Mouse (Mus musculus) granulocyte monocyte progenitor cell, adult 5-6 weeks (primary cell): ENCODE measurements at regions not wholly inside any gene's neighbourhood (a gene's known extent, or its start where the extent isn't known, plus 50 kb on each side); places are given as distances from the start of the nearest gene placed in this dataset.

ENCODE experiments used
- ATAC-seq: replicated peaks from 2 replicates; pipeline ENCODE4 v1.8.0; 2016; ENCODE audit warnings: mild to moderate bottlenecking, moderate TSS enrichment, inconsistent platforms; ENCODE audit not compliant: poor library complexity, severe bottlenecking

- ATAC-seq, result no peak
These were observed 104.2 kb downstream of the Aldh8a1 start for GRCm38 (mm10) chr10:21481255-21481654.

DNA sequence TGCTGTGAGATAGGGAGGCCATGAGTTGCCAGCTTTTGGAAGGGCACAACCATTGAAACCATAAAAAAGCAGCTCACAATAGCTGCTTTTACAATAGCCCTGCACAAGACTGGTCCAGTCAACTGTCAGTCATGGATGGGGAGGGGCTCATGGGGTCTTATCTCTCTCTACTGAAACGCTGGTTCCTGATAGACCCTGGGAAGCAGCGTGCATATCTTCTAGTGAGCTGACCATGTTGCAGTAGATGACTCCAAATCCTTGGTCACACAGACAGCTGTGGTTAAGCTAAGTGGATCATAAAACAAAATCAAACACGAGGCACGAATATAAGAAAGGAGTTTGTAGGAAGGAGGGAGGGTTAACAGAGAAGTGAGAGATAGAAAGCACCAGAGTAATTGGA is 105.0 kb downstream of the Aldh8a1 start:
- no peak for ATAC-seq

GRCm38 (mm10) chr10:21482659-21483058 is 105.6 kb downstream of the Aldh8a1 start:
- ATAC-seq, result no peak

DNA sequence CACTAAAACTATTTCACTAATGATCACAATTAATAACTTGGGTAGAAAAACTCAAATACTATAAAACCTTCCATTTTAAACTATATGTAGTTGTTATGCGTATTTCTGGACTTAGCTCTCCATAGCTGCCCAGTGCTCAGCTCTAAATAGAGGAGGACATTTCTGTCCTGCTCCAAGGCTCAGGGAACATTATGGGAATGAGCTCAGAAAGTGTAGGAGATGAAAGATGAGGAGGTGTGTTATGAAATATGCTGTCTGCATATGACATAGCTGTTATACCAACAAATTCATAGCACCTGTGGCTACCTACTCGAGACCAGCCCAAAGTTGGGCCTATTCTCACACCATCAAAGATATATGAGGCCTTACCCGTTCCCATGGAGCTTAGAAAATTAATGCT is 106.3 kb downstream of the Aldh8a1 start:
- no peak for ATAC-seq

DNA sequence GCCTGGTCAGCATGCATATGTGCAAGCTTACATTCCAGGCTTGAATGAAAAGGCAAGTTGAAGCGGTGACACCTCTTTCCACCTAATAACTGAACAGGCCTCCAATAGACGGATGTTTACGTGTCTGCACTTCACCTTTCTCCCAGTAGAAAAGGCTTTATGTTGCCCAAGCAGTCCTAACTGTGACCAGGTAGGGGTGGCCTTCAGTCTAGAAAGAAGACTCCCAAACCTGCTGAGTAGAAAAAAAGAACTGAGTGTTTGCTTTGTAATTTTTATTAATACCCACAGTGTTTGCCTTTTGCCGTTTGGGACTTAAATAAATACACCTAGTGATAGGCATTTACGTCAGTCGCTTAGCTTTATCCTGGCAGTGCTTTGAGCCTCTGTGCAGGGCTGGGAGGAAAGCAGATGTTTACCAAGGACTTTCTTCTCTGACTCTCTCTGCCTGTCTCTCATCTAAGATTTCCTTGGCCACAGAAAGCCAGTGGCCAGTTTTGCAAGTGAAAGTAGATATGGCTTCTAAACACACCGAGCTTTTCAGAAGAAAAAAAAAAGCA is 104.5 kb upstream of the 1700020N01Rik start:
- ATAC-seq, result no peak

DNA sequence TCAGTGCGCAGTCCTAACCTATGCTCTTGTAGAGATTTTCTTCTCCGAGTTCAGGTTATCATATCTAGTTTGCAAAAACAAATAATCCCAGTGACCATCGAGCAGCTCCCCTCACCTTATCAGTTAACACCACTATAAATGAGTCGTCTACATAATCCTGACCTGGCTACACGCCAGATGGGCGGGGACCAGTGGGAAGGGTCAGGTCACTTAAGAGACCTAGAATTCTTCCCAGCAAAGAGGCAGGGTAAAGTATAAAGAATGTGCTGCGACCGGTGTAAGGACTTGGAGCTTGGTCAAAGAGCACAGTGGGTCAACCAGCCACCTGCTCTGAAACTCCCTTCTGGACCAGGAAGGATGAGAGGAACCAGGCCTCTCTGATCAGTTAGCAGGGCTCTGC is 102.0 kb upstream of the 1700020N01Rik start:
- no peak for ATAC-seq

DNA sequence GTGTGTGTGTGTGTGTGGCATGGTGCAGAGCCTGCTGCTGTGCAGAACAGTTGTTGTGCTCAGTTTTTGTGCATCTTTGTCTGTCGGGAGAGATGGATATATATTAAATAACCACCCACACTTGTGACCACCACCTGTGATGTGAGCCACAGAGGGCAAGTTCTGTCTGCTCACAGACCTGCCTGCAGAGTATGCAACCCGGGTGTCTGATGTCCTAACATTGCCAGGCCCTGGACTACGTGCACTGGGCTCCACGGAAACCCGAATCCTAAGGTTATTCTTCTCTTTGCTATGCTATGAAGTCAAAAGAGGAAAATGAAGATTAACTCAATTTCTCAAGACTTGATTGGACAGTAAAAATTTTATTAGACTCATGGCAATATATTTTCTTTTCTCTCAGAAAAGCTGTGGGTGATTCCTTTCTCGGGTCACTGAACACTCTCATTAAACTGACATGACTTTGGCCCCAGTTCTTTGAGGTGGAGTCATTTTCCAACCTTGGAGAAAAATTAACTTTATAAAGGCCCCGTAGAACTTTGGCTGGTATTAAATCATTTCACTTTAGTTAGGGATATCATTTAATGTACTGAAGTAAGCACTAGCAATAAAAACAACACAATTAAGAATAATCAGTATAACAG is 100.6 kb upstream of the 1700020N01Rik start:
- ATAC-seq, result no peak

DNA sequence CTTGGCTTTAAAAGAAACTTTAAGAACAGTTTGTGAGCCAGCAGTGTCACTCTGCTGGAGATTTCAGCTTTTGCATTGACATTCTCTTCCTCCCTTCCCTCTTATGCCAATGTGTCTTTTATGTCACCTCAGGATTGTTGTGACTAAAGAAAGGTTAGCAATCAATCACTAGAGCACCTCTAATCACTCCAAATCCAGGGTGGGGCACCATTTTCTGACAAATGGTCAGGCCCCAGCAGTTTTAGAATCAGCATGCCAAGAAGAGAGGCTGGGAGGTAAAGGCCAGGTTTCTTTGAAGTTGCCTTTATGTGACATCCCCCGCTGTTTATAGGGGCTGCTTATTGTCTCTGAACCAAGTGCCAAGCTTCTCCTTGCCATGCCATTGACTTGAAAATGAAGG is 98.4 kb upstream of the 1700020N01Rik start:
- ATAC-seq, result no peak

DNA sequence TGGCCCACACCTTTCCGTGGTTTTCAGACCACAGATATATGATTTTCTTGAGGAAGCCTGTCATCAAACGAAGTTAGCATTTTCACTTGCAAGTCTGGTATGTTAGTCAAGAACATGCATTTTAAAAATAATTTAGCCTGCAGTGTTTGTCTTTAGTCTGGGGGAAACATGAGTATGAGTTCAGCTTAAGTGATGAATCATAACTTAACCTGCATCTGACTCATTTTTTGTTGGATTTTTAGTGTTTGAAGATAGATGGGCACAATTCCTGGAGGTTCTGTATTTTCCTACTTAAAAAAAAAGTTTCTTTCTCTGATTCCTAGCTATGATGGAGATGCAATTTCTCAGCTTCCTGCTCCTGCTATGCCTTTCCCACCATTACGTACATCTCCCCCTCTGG is 95.8 kb upstream of the 1700020N01Rik start:
- no peak for ATAC-seq

DNA sequence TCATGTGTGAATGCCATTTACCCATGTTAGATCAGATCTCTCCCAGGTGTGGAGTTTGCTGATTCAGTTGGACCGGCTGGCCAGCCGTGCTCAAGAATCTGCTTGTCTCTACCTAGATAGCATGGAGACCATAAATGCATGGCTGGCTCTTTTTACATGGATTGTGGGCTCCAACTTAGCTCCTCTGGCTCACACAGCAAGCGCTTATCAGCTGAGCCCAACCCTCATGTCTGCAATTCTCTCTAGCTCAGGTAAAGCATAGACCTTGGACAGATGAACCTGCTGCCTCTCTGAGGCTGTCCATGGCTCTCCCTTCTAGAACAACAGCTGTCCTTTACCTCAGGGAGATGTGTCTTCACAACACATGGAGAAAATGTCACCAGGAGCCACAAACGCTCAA is 94.8 kb upstream of the 1700020N01Rik start:
- no peak for ATAC-seq

GRCm38 (mm10) chr10:21501658-21502057 is 91.3 kb upstream of the 1700020N01Rik start:
- no peak for ATAC-seq

DNA sequence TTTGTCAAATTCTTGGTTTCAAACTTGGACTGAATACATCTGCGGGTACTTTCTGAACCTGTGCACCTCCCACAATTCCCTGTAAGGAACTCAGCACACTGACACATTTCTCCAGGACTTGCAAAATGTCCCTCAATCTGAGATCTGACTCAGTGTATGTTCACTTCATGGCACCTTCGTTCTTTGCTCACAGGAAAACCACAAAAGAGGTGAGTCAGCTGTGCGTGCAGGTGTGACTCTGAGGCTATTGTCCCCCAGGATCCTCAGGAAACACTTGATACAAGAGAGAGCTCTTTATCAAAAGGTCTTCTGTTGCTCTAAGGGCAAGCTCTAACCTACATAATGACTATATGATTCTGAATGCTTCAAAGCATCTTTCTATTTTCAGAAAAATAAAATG is 88.5 kb upstream of the 1700020N01Rik start:
- ATAC-seq, result no peak

DNA sequence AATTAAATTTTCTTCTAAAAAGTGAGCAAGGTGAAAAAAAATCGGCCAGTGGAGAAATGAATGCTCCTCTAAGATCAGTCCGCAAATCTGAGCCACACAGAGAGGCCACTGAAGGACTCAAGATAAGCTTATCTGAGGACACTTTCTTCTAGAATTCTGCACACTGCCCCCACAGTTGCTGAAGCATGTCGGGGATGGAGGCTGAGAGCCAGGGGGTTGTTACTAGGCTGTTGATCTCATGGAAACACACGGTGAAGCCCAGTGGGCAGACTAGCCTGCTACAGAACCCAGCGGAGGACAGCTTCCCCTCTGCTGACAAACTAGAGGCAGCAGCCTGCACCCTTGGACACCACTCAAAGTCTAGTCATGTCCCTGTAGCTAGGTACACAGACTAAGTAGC is 81.6 kb upstream of the 1700020N01Rik start:
- ATAC-seq, result no peak

GRCm38 (mm10) chr10:21512486-21512885 is 80.5 kb upstream of the 1700020N01Rik start:
- no peak for ATAC-seq

GRCm38 (mm10) chr10:21517721-21518120 is 75.2 kb upstream of the 1700020N01Rik start:
- no peak for ATAC-seq

- ATAC-seq, result no peak
These were observed 72.1 kb upstream of the 1700020N01Rik start for GRCm38 (mm10) chr10:21520854-21521253.

- no peak for ATAC-seq
These were observed 67.4 kb upstream of the 1700020N01Rik start for GRCm38 (mm10) chr10:21525555-21525954.

GRCm38 (mm10) chr10:21528396-21528795 is 64.5 kb upstream of the 1700020N01Rik start:
- no peak for ATAC-seq

- no peak for ATAC-seq
These were observed 63.7 kb upstream of the 1700020N01Rik start for GRCm38 (mm10) chr10:21529098-21529749.

DNA sequence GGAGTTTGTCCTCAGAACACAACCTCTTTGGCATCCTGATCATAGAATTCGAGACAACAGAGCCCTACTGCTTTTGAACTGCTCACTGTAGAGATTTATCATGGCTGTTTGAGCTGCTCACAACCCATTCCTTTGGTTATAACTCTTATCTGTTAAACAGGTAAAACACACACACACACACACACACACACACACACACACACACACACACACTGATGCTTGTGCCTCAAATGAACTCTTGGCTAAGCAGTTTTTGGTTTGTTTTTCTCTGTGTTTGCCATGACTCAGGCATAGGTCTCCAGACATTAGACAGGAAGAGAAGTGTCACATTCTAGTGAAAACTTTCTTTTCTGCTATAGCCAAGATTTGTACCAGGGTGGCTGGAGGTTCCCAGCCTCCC is 60.8 kb upstream of the 1700020N01Rik start:
- ATAC-seq, result no peak

DNA sequence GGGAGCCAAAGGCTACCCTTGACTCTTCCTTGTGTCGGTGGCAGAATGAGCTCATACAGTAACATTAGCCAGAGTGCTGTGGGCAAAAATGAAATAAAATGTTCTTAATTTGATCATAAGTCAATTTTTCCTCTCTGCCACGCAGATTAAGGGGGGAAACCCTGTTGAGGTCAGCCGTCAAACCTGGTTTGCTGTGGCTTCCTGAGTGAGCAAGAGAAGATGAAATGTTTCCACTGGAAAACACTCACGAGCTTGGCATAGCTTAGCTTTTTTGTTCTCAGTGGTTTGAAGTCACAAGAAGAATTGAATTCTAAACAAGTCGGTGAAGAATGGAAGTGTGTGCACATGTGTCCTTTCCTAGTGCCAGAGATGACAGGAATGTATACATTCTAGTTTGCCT is 57.3 kb upstream of the 1700020N01Rik start:
- ATAC-seq, result no peak

DNA sequence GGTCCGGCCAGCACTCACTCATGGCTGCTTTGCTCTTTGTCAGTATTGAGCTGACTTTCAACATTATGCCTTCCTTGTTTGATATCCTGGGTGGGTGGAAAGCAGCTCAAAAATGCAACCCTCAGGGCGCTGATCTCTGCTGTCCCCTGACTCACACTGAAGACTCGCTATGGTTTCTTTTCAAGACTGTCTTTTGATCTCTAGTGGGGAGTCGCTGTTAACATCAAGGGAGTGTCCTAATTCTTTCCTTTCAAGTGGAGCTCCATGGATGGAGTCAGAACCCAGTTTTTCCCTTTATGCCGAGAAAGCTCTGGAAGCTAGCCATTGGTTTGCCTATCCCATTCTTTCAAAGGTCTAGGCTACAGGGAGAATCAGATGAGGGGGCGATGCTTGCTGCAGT is 54.5 kb upstream of the 1700020N01Rik start:
- ATAC-seq, result no peak
